In genomic region chr11:88161651-88162362, GRCm38 (mm10) we compare ENCODE assay signal across 8 mouse cellular contexts. TPM values are rescaled to one million over a fixed set of nuclear protein-coding genes. Genes with fewer than 3 reads are reported as not detected.
A peak's percentile ranks its signal among the peaks of the same experiment; 100 is the strongest.
DNase-seq lines count a peak whose midpoint lies in the region; ATAC-seq and TF ChIP-seq lines count a peak whose summit lies in the region.

No protein-coding gene starts in this region.

- no peak for TF ChIP-seq POLR2A in CH12.LX (IDR thresholded peaks at IDR 0.05; ENCODE audit: low read depth, low read length)
- TF ChIP-seq POLR2A in lung, adult 2 months (IDR thresholded peaks at IDR 0.05; ENCODE audit: borderline replicate concordance, extremely low read depth, low read depth, low read length), result 0 out of 2 replicates have a peak, but pooled peaks have one; percentile 1

- H3K36me3 ChIP-seq in CH12.LX (replicated peaks in 1 of 2; ENCODE audit: control insufficient read depth in 1 of 2, insufficient read depth in 1 of 2, low read length in 1 of 2), result no peaks in the 10 kb centered on the region
- H3K36me3 ChIP-seq in forebrain, embryonic 15.5 days, result no peaks in the 10 kb centered on the region
- H3K36me3 ChIP-seq in neural tube, embryonic 14.5 days (ENCODE audit: control insufficient read depth, insufficient read depth, low read length), result no peaks in the 10 kb centered on the region

- H3K27ac ChIP-seq in CH12.LX (ENCODE audit: insufficient read depth, low read depth), result no peak overlapping the region
- H3K27ac ChIP-seq in forebrain, embryonic 15.5 days (replicated peaks), result peak overlapping the region; percentile 81
- H3K27ac ChIP-seq in neural tube, embryonic 14.5 days (ENCODE audit: low read depth, low read length), result peak overlapping the region; percentile 91

- intact Hi-C loops in heart, postnatal 25 days (cut with DNase I), result loop anchor here (2.0 to 5.0 kb wide), 4 partner anchors 35 to 103 kb away; partner anchors contain the start of gene Vezf1

- TF ChIP-seq EP300 in CH12.LX (IDR thresholded peaks at IDR 0.05; ENCODE audit: low read length), result no peak; the same call in 1 of the 2 replicates

- no peaks in the 10 kb centered on the region for H3K79me2 ChIP-seq in CH12.LX (replicated peaks; ENCODE audit: control insufficient read depth, extremely low read depth, insufficient read depth, poor library complexity, severe bottlenecking)

- peak; percentile 76 for DNase-seq in CH12.LX (ENCODE audit: extremely low read depth)
- peak; percentile 27 for DNase-seq in c-Kit-positive CD71-positive TER-119-positive erythroid progenitor cells, embryonic 14.5 days (ENCODE audit: low spot score)
- DNase-seq in heart, postnatal 25 days (ENCODE audit: low spot score), result peak; percentile 87
- DNase-seq in layer of hippocampus, adult 8-10 months (ENCODE audit: low spot score in 2 of 2), result peak; percentile 77 to 85
- peak; percentile 86 for DNase-seq in lung, adult 2 months
- peak; percentile 55 for DNase-seq in telencephalon, adult 2 months (ENCODE audit: low read depth, low spot score)

- in situ Hi-C loops in CH12.LX (cut with MboI; ENCODE audit: low pct_ligation_motif_present, low pct_unique_long_range_greater_than_20kb, low sequenced_read_pairs), result no loop called here

- H3K27me3 ChIP-seq in CH12.LX (replicated peaks), result peaks cover 69% of the 10 kb centered on the region
- H3K27me3 ChIP-seq in forebrain, embryonic 15.5 days, result no peaks in the 10 kb centered on the region
- no peaks in the 10 kb centered on the region for H3K27me3 ChIP-seq in neural tube, embryonic 14.5 days (ENCODE audit: control insufficient read depth, insufficient read depth, low read length)

- peak; percentile 64 for ATAC-seq in forebrain, embryonic 15.5 days (replicated peaks)
- ATAC-seq in neural tube, embryonic 14.5 days (ENCODE audit: low read depth), result peak; percentile 73

- peaks cover 0 to 16% of the 10 kb centered on the region in 2 experiments; a peak in 2 of 4 replicates for H3K4me1 ChIP-seq in CH12.LX (ENCODE audit: control insufficient read depth in 1 of 2, insufficient read depth in 2 of 2)
- peaks cover 44% of the 10 kb centered on the region for H3K4me1 ChIP-seq in forebrain, embryonic 15.5 days
- H3K4me1 ChIP-seq in lung, adult 2 months (ENCODE audit: control insufficient read depth, insufficient read depth, low read length), result peaks cover 33% of the 10 kb centered on the region
- H3K4me1 ChIP-seq in neural tube, embryonic 14.5 days (ENCODE audit: control insufficient read depth, insufficient read depth, low read length), result peaks cover 33% of the 10 kb centered on the region

- dilution Hi-C loops in CH12.LX (cut with MboI; ENCODE audit: extremely low pct_ligation_motif_present, extremely low pct_unique_long_range_greater_than_20kb, low sequenced_read_pairs), result no loop called here

- TF ChIP-seq RAD21 in CH12.LX (IDR thresholded peaks at IDR 0.05; ENCODE audit: low read depth, low read length), result peak; percentile 87

- H3K4me3 ChIP-seq in CH12.LX (replicated peaks in 1 of 3; ENCODE audit: low read depth in 2 of 3, low read length in 2 of 3, poor library complexity in 1 of 3), result peak overlapping the region; percentile 10 to 49 (median 26)
- H3K4me3 ChIP-seq in forebrain, embryonic 15.5 days, result peak overlapping the region; percentile 46
- peak overlapping the region; percentile 51 for H3K4me3 ChIP-seq in lung, adult 2 months (replicated peaks; ENCODE audit: extremely low read depth, low read depth, low read length)
- H3K4me3 ChIP-seq in neural tube, embryonic 14.5 days (ENCODE audit: low read depth, low read length), result peak overlapping the region; percentile 36

- H3K4me2 ChIP-seq in CH12.LX (ENCODE audit: insufficient read depth, low read depth, poor library complexity, severe bottlenecking), result peak overlapping the region; percentile 98
- peak overlapping the region; percentile 85 for H3K4me2 ChIP-seq in forebrain, embryonic 15.5 days (replicated peaks)
- peak overlapping the region; percentile 71 for H3K4me2 ChIP-seq in neural tube, embryonic 14.5 days (ENCODE audit: low read depth, low read length)

- under 1% methylated on average over 15 of the region's 15 CpGs for WGBS in forebrain, embryonic 15.5 days
- WGBS in lung, adult 2 months, result under 1% methylated on average over 14 of the region's 15 CpGs
- WGBS in neural tube, embryonic 14.5 days, result 1% methylated on average over 13 of the region's 15 CpGs

- no peak overlapping the region; the same call in 1 of the 2 replicates for H3K9ac ChIP-seq in CH12.LX (ENCODE audit: insufficient read depth, low read depth)
- peak overlapping the region; percentile 60 for H3K9ac ChIP-seq in forebrain, embryonic 15.5 days (replicated peaks)
- peak overlapping the region; percentile 50 for H3K9ac ChIP-seq in neural tube, embryonic 14.5 days (replicated peaks; ENCODE audit: low read depth, low read length)

- no peaks in the 10 kb centered on the region for H3K9me3 ChIP-seq in CH12.LX (replicated peaks; ENCODE audit: low read length)
- H3K9me3 ChIP-seq in forebrain, embryonic 15.5 days, result no peaks in the 10 kb centered on the region
- H3K9me3 ChIP-seq in neural tube, embryonic 14.5 days (ENCODE audit: control insufficient read depth, low read length), result no peaks in the 10 kb centered on the region

- TF ChIP-seq CTCF in CH12.LX (conservative IDR thresholded peaks at IDR 0.05 in 1 of 2, IDR thresholded peaks at IDR 0.05 in 1 of 2; ENCODE audit: low read depth in 2 of 2, low read length in 2 of 2), result peak; percentile 42 to 96; a peak in 3 of 4 replicates
- TF ChIP-seq CTCF in lung, adult 2 months (IDR thresholded peaks at IDR 0.05; ENCODE audit: insufficient read depth, low read length), result peak; percentile 87

TF ChIP-seq in CH12.LX, 34 proteins besides CTCF, POLR2A, EP300 and RAD21:
- TF ChIP-seq HCFC1 (IDR thresholded peaks at IDR 0.05; ENCODE audit: low read depth, low read length) (no peak), MYC (IDR thresholded peaks at IDR 0.05; ENCODE audit: low read depth, low read length) (no peak), SMC3 (IDR thresholded peaks at IDR 0.05; ENCODE audit: low read depth, low read length) (peak; percentile 98), MAFK (IDR thresholded peaks at IDR 0.05; ENCODE audit: insufficient replicate concordance, low read length) (no peak), KAT2A (IDR thresholded peaks at IDR 0.05; ENCODE audit: insufficient replicate concordance, low read length) (no peak), MAZ (IDR thresholded peaks at IDR 0.05; ENCODE audit: low read depth, low read length) (0 out of 2 replicates have a peak, but pooled peaks have one; percentile 12), USF1 (IDR thresholded peaks at IDR 0.05; ENCODE audit: low read depth, low read length) (no peak), TCF12 (IDR thresholded peaks at IDR 0.05; ENCODE audit: low read depth, low read length) (0 out of 2 replicates have a peak, but pooled peaks have one; percentile 42), MAX (IDR thresholded peaks at IDR 0.05; ENCODE audit: low read length) (no peak), SIN3A (IDR thresholded peaks at IDR 0.05; ENCODE audit: low read length) (no peak), ZC3H11A (IDR thresholded peaks at IDR 0.05; ENCODE audit: low read depth, low read length) (peak; percentile 63; the same call in 1 of the 2 replicates), ZKSCAN1 (IDR thresholded peaks at IDR 0.05; ENCODE audit: borderline replicate concordance, low read depth, low read length) (no peak), BHLHE40 (IDR thresholded peaks at IDR 0.05; ENCODE audit: low read depth, low read length) (0 out of 2 replicates have a peak, but pooled peaks have one; percentile 27), CHD2 (IDR thresholded peaks at IDR 0.05; ENCODE audit: low read length) (peak; percentile 86), E2F4 (IDR thresholded peaks at IDR 0.05; ENCODE audit: insufficient replicate concordance, low read depth, low read length) (no peak), ETS1 (conservative IDR thresholded peaks at IDR 0.05; ENCODE audit: low read depth, low read length) (no peak; the same call in 1 of the 2 replicates), MEF2A (IDR thresholded peaks at IDR 0.05; ENCODE audit: borderline replicate concordance, low read depth, low read length) (peak; percentile 32; the same call in 1 of the 2 replicates), NELFE (IDR thresholded peaks at IDR 0.05; ENCODE audit: low read depth, low read length) (peak; percentile 47; the same call in 1 of the 2 replicates), IRF4 (IDR thresholded peaks at IDR 0.05; ENCODE audit: low read depth, low read length) (peak; percentile 94), JUN (IDR thresholded peaks at IDR 0.05; ENCODE audit: insufficient read depth, low read depth, low read length) (no peak)

RNA-seq across cellular contexts. Expression of gene Mrps23, which starts 42.4 kb away (rescaled TPM):
- total RNA-seq in CH12.LX (2012; rRNA removed), result 216 and 227 TPM in 2 replicates
- 185 and 213 TPM in 2 replicates for total RNA-seq in CH12.LX (2014; rRNA removed)
- 233 and 262 TPM in 2 replicates for polyA plus RNA-seq in CH12.LX (2012; ENCODE audit: insufficient read length, low read depth)
- polyA plus RNA-seq in forebrain, embryonic 15.5 days (2015; fragmentation: Nextera tagmentation; extraction: Ambion mirVana), result 67.0 and 68.1 TPM in 2 replicates
- total RNA-seq in heart, postnatal 25 days (2021), result 100 to 1,000 TPM; 301 to 306 TPM
- 10 to 100 TPM; 63.2 to 64.8 (median 63.7) TPM for total RNA-seq in layer of hippocampus, adult 8-10 months (2022)
- polyA plus RNA-seq in lung, adult 2 months (2012; rRNA removed), result 23.3 and 39.0 TPM in 2 replicates
- polyA plus RNA-seq in neural tube, embryonic 14.5 days (2014; fragmentation: Nextera tagmentation; extraction: Ambion mirVana), result 63.7 and 67.9 TPM in 2 replicates

Comparison
In these comparisons a context has a peak if more than half of its experiments do, and no peak if none do; other contexts are left out.
1. DNase-seq: peak in every context shown above with its lines; median percentile 87 in heart, postnatal 25 days; 86 in lung, adult 2 months; 81 in layer of hippocampus, adult 8-10 months; 76 in CH12.LX; 55 in telencephalon, adult 2 months; 27 in c-Kit-positive CD71-positive TER-119-positive erythroid progenitor cells, embryonic 14.5 days.